Mouse (Mus musculus) C2C12 (cell line): Measurements from ENCODE around the gene Stk11ip. TPM values are rescaled to one million over a fixed set of nuclear protein-coding genes. Genes with fewer than 3 reads are reported as not detected.
A peak's percentile ranks its signal among the peaks of the same experiment; 100 is the strongest.

Experiments used
- H3K27me3 ChIP-seq: one replicate; pipeline ENCODE4 v1.6.1; 2011; ENCODE audit not compliant: control insufficient read depth, insufficient read depth, insufficient read length
- H3K36me3 ChIP-seq: one replicate; pipeline ENCODE4 v1.6.1; 2011; ENCODE audit not compliant: control insufficient read depth, insufficient read depth
- H3K4me3 ChIP-seq: one replicate; pipeline ENCODE4 v1.5.1; 2011; ENCODE audit warnings: mild to moderate bottlenecking, control low read depth; ENCODE audit not compliant: poor library complexity, insufficient read depth, severe bottlenecking
- H3K79me2 ChIP-seq: one replicate; pipeline ENCODE4 v1.6.1; 2011; ENCODE audit not compliant: control insufficient read depth, insufficient read depth
- H3K79me3 ChIP-seq: one replicate; pipeline ENCODE4 v1.6.1; 2011; ENCODE audit warnings: low read depth, control low read depth
- H3ac ChIP-seq: one replicate; pipeline ENCODE3; 2011; ENCODE audit warnings: low read depth; ENCODE audit not compliant: control insufficient read depth, insufficient read length
- CEBPB ChIP-seq: IDR thresholded peaks from one replicate; pipeline ENCODE4 v1.6.1; 2011; ENCODE audit warnings: low read depth, mild to moderate bottlenecking, control low read depth, moderate library complexity
- CTCF ChIP-seq: IDR thresholded peaks from one replicate; pipeline ENCODE4 v1.5.1; 2011; ENCODE audit not compliant: control insufficient read depth, insufficient read depth, insufficient read length
- FOSL1 ChIP-seq: IDR thresholded peaks from one replicate; pipeline ENCODE4 v1.8.0; 2011; ENCODE audit warnings: mild to moderate bottlenecking, low read length; ENCODE audit not compliant: poor library complexity, insufficient read depth, severe bottlenecking
- MAX ChIP-seq: IDR thresholded peaks from one replicate; pipeline ENCODE4 v1.6.1; 2011; ENCODE audit warnings: mild to moderate bottlenecking, control low read depth
- MYOD1 ChIP-seq: IDR thresholded peaks from one replicate; pipeline ENCODE4 v1.6.1; 2011; ENCODE audit warnings: low read depth; ENCODE audit not compliant: control insufficient read depth, insufficient read length
- MYOG ChIP-seq: IDR thresholded peaks from one replicate; pipeline ENCODE4 v1.6.1; 2011; ENCODE audit not compliant: control insufficient read depth, insufficient read length; ENCODE audit errors: extremely low read depth
- USF1 ChIP-seq: IDR thresholded peaks from one replicate; pipeline ENCODE4 v1.6.1; 2011; ENCODE audit warnings: low read depth, mild to moderate bottlenecking, control low read depth, moderate library complexity
- long read RNA-seq, 2 experiments: library from polyadenylated mRNA; unstranded; transcript quantifications; one replicate each; pipeline ENCODE4 v2.0.0; 2019 to 2020
- polyA plus RNA-seq: library from polyadenylated mRNA; unstranded; fragments of >200 nt; fragmentation: generic; extraction: Trizol; gene quantifications from one replicate; pipeline ENCODE4 v1.2.1, GENCODE M21; 2012; ENCODE audit warnings: missing spikeins

Stk11ip gene
- 7.4 TPM for polyA plus RNA-seq
- long read RNA-seq, experiment 1, partial matches to known transcripts, result 1 of 2 reads
- long read RNA-seq, experiment 1, other reads (novel, unspliced or antisense), result 1 of 2 reads
- long read RNA-seq, experiment 2, full-length matches to known transcripts, result 9 of 15 reads
- long read RNA-seq, experiment 2, partial matches to known transcripts, result 4 of 15 reads
- long read RNA-seq, experiment 2, other reads (novel, unspliced or antisense), result 2 of 15 reads

GRCm38 (mm10) chr1:75521321-75522031, at the start of gene Stk11ip:
Gene Stk11ip, plus strand, starts transcription at chr1:75521529.
- peaks cover 3% of the 10 kb centered on the region for H3K27me3 ChIP-seq
- peaks cover 4% of the 10 kb centered on the region for H3K79me3 ChIP-seq
- TF ChIP-seq FOSL1, result no peak
- no peak for TF ChIP-seq MYOG
- no peak for TF ChIP-seq CTCF
- peak; percentile 49 for TF ChIP-seq MAX
- TF ChIP-seq CEBPB, result no peak
- peak; percentile 60 for TF ChIP-seq USF1
- peak within 1 kb of the TSS; percentile 85 for H3ac ChIP-seq
- H3K4me3 ChIP-seq, result peak within 1 kb of the TSS; percentile 55
- H3K79me2 ChIP-seq, result peaks cover 12% of the 10 kb centered on the region
- peaks cover 6% of the 10 kb centered on the region for H3K36me3 ChIP-seq

GRCm38 (mm10) chr1:75476441-75476840, 44.9 kb upstream of the Stk11ip start:
- peaks cover 21% of the 10 kb centered on the region for H3K36me3 ChIP-seq
- H3ac ChIP-seq, result no peak overlapping the region
- no peaks in the 10 kb centered on the region for H3K27me3 ChIP-seq
- H3K79me3 ChIP-seq, result no peaks in the 10 kb centered on the region
- TF ChIP-seq MAX (no peak), FOSL1 (no peak), CTCF (no peak), USF1 (no peak), CEBPB (no peak), MYOD1 (no peak), MYOG (no peak)
- peaks cover 24% of the 10 kb centered on the region for H3K79me2 ChIP-seq
- H3K4me3 ChIP-seq, result no peak overlapping the region

GRCm38 (mm10) chr1:75477264-75477965, 43.9 kb upstream of the Stk11ip start:
- H3K79me3 ChIP-seq, result no peaks in the 10 kb centered on the region
- no peak overlapping the region for H3K4me3 ChIP-seq
- H3K36me3 ChIP-seq, result peaks cover 21% of the 10 kb centered on the region
- H3K79me2 ChIP-seq, result peaks cover 24% of the 10 kb centered on the region
- no peak for TF ChIP-seq CEBPB
- no peak for TF ChIP-seq MAX
- peak; percentile 84 for TF ChIP-seq CTCF
- TF ChIP-seq USF1, result no peak
- peak; percentile 35 for TF ChIP-seq MYOD1
- no peak for TF ChIP-seq FOSL1
- TF ChIP-seq MYOG, result no peak
- H3K27me3 ChIP-seq, result no peaks in the 10 kb centered on the region
- H3ac ChIP-seq, result no peak overlapping the region

- TF ChIP-seq CTCF (no peak), MYOG (no peak), MAX (no peak), MYOD1 (no peak), CEBPB (no peak), USF1 (no peak), FOSL1 (no peak)
- peak overlapping the region; percentile 55 for H3K4me3 ChIP-seq
- H3K27me3 ChIP-seq, result no peaks in the 10 kb centered on the region
- H3K79me2 ChIP-seq, result peaks cover 24% of the 10 kb centered on the region
- H3K36me3 ChIP-seq, result peaks cover 21% of the 10 kb centered on the region
- peak overlapping the region; percentile 80 for H3ac ChIP-seq
- H3K79me3 ChIP-seq, result no peaks in the 10 kb centered on the region
These were observed 43.4 kb upstream of the Stk11ip start for GRCm38 (mm10) chr1:75477966-75478290.

- Histone ChIP-seq H3K36me3 (peaks cover 21% of the 10 kb centered on the region), H3K27me3 (no peaks in the 10 kb centered on the region), H3K79me2 (peaks cover 24% of the 10 kb centered on the region), H3ac (peak overlapping the region; percentile 80), H3K79me3 (no peaks in the 10 kb centered on the region), H3K4me3 (peak overlapping the region; percentile 55)
- TF ChIP-seq FOSL1 (no peak), MYOG (no peak), MYOD1 (no peak), CTCF (no peak), CEBPB (no peak), MAX (no peak), USF1 (no peak)
These were observed 42.8 kb upstream of the Stk11ip start for GRCm38 (mm10) chr1:75478497-75478896.
